Mouse (Mus musculus): ENCODE measurements around the gene Asb16.

The Asb16 gene

DNA sequence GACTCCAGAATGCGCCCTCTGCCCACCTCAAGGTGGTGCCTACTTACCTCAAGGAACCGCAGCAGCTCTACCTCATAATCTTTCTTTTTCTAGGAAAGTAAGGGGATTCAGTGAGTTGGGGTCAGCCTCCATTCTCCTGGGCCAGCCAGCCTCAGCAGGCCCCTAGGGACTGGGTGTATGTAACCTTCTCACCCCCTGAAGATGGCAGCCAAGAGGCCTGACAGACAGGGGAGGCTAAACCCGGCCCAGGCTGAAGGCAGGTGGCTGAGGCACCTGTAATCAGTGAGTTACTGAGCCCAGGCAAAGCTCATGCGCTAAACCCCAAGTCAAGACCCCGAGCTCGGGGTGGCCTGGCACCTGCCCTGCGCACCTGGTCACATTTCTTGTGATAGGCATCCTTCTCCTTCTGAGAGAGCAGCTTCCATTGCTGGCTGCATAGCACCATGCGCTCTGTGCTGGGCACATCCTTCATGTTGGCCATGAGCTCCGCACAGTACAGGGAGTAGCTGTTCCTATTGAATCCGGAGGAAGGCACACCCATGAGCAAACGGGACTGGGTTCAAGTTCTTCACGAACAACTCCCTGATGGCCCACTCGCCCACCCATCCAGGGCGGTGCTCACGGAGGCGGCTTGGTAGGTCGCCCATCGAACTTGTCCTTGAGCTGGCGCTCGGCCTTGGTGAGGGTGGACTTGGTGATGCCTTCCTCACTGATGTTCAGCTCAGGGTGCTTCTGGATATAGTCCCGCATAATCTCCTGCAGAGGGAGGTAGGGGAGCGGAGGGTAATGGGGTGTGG is 41.5 kb downstream of the Asb16 start:
- DNase-seq (ENCODE audit: low read depth, low spot score) = no peak

DNA sequence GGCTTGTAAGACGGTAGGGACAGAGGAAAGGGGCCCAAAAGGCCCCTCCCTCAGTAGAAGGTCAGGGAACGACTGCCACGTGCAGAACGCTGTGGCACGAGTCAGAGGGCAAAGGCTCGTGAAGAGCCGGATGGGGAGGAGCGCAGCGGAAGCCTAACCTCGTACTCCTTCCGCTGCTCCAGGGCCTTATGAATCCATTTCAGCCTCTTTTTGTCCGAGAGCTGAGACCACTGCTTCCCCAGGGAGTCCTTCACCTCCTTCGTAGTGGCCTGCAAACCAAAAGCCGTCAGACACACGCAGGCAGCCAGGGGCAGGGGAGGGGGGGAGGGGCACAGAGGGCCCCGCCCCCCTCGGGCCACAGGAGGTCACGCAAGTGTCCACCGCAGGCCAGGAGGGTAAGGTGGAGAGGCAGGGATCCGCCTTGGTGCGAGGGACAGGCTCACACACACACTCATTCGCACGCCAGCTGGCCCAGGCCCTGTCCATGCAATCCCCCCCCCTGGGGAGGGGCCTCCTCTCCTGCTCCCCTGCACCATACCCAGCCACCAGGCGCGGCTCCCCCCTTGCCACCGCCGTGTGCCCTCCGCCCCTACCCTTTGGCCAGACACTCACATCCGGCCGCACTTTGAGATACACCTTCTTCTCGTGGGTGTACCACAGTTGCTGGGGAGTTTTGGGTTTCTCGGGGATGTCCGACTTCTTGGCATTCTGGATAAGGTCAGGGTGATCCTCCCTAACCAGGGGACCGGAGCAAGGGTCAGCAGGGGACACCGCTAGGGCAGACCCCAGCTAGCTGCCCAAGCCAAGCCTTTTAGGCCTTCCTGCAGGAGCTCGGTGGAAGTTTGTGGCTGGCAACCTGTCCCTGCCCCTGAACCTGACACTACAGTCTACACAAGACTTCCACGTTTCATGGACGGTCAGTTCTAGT is 42.5 kb downstream of the Asb16 start:
- DNase-seq (ENCODE audit: low read depth, low spot score) = peak; percentile 69

DNA sequence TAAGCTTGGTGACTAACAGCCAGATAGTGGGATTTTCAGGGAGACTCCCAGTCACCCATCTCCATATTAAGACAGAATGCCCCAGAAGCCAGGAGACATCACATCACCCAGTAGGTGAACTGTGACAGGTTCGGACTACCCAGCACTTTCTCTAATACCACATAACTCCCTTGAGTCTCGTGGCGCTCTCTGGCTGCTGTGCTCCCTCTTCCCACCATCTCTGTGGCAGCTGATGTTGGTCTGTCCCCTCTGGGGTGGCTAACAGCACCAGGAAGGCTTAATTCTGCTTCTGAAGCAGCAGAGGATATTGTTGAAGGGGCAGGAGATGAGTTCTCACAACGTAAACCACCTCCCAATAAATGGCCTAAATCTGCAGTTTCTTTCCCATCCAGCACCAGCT is 43.4 kb downstream of the Asb16 start:
- no peak for DNase-seq (ENCODE audit: low read depth, low spot score)

DNA sequence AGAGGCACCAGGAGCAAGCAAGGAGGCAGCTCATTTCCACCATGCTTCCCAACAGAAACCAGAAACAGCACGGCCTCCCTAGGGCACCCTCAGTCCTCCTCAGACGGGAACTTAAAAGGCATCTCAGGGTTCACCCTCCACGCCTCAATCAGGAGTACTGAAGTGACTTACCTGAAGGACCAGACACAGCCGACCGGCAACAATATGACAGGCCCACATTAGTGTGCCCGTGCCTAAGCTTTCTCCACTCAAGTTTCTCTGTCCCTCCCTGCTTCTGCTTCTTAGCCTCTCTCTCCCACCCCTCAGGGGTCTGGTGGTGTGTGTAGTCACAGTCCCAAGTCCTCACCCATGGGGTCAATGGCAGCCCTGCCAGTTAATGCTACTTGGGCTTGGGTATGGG is 44.0 kb downstream of the Asb16 start:
- DNase-seq (ENCODE audit: low read depth, low spot score) = no peak

DNA sequence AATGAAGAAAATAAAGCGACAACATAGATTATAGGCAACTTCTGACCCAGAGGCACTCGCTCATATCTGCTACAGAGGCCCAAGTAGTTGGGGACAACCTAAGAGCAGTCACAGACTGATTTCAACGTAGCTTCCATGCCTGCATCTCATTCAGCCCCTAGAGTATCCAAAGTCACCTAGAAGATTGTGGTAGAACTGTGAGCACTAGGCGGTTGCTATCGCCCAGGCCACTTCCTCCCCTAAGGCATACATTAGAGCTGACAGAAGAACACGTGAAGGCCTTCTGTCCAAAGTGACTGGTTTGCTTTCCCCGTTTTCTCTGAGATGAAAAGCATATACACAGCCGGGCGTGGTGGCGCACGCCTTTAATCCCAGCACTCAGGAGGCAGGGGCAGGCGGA is 45.8 kb downstream of the Asb16 start:
- no peak for DNase-seq (ENCODE audit: low read depth, low spot score)

DNA sequence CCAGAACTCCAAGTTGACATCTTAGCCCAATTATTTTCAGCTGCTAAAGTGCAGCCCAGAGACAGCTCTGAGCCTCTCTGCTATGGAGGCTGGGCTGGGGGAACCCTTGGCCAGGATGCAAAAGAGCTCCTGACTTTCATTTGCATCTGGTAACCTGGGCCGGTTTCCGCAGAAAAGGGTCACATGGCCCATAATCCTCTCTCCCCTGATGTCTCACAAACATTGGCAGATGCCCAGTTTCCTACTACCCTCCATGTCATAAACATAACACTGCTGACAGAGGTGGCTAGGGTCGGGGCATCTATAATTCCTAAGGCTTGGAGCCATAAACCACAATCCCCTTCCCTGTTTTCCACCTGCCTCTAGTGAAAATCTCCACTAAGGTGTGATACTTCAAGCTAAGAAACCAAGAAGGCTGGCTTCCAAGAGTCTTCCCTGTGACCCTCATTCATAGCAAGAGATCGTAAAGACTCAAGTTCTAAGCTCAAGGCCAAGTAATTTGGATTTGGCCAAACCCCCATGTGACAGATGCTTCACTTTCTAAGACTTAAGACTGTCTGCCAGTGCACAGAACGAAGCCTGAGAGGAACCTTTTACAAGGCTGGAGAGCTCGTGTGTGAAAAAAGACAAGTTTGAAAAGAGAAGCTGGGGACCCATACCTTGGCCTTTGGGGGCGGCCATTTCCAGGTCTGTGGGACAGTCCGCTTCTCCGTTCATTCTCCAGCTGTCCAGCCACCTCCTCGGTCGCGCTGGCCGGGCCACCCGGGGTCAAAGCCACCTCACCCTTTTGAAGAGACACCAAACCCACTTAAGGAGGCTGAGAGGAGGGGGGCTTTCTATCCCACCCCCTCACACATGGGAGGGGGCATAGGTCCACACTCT is 47.4 kb downstream of the Asb16 start:
- peak; percentile 54 for DNase-seq (ENCODE audit: low read depth, low spot score)

DNA sequence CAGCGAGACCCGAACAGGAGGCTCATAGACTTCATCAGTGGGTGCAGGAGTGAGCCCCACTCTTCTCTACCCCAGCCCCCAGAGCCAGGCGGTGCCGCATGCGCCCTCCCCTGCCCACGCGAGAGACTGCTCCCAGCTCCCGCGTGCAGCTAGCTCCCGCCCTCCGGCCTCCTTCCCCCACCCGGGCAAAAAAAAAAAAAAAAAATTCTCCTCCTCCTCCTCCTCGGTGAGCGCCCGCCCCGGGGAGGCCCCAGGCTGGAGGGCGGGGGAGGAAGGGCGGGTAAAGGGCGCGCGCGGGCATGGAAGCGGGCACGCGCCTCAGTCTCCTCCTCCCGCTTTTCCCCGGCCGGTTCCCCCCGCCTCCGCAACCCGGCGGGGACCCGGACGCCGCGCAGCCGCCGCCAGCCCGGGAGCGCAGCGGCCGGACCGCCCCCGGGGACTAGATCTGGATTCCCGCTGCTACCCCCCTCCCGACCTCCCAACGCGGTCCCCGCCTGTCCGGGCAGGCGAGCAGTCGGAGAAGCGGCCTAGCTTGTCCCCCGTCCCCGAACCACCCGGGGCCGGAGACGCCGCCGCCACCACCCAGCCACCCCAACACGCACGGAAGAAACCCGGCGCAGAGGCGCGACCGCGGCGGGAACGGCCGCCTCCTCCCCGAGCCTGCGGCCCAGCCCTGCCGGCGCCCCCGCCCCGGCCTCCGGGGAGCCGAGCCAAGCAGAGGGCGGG is 48.2 kb downstream of the Asb16 start:
- DNase-seq (ENCODE audit: low read depth, low spot score) = peak; percentile 90

DNA sequence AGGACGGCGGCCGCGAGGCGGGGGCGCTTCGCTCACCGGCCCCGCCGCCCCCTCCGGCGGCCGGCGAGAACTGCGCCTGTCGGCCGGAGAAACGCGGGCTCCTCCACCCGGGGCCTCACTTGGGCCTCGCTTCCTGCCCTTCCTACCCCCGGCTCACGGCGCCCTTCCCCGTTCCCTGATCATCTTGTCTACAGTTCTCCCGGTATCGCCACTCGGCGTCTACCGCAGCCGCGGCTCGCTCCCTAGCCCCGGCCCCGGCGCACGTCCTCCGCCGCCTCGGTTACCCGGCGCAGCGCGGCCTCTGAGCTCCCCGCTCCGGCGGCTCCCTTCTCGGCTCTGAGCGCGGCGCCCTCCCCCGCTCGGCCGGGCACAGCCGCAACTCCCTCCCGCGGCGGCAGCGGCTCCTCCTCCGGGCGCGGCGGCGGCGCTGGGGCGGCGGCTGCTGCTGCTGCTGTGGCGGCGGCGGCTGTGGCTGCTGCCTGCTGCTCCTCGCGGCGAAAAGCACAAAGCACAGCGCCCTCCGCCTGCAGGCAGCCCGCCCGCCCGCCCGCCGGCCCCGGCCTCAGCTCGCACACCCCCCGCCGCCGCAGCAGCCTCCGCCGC is 48.9 kb downstream of the Asb16 start:
- DNase-seq (ENCODE audit: low read depth, low spot score) = peak; percentile 50

DNA sequence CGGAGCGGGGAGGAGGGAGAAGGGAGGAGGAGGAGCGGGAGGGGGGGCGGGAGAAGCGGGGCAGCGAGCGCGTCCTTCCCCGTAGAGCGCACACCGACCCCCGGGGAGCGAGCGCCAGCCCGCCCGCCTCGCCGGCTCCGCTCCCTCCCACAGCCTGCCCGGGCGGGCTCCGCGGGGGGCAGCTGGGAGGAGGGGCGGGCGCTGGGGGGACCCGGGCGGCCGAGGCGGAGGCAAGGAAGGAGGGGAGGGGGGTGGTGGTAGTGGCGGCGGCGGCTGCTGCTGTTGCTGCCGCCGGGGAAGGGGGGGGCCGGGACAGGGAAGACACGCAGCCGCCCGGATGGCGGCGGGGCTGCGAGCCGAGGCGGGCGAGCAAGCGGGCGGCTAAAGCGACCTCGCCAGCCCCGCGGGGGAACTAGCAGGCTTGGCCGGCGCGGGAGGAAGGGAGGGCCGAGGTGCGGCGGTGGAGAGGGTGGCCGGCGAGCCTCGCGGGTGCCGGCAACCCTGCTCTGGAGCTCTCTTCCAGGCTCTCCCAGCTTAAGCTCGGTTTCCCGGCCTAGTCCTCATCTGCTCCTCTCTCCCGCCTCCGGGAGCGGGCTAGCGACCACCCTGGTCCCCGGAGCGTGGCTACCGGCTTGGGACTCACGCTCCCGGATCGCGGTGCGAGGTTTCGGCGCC is 49.5 kb downstream of the Asb16 start:
- DNase-seq (ENCODE audit: low read depth, low spot score) = peak; percentile 65

DNA sequence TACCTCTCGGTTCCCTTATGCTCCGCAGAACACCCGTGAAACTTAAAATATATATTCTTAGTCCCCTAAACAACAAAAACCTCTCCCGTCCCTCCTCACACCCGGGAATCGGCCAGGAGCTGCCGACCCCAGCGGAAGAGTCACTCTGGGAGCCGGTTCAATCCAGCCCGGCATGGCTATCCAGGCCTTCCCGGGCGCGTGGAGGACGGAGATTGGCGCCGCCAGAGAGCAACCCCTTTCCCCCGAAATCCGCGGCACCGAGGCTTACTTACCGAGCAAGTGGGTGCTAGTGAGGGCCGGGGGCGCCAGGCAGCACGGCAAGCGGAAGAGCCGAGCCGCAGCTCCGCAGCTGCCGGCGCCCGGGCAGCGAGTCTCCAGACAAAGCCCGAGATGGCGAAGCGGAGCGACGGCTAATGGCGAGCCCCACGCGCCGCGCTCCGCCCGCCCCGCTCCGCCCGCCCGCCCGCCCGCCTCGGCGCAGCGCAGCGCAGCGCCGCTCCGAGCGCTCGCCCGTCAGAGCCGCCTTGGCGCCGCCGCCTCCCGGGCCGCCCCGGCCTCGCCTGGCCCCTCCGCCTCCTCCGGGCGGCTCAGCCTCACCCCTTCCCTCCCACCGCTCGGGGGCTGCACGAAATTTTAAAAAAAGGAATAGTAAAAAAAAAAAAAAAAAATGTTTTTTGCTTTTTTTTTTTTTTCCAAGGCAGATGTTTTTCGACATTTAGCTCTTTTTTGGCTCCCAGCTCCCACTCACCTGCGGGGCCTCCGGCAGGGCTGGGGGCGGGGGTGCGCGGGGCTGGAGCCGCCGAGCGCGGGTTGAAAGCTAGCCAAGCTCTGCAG is 50.2 kb downstream of the Asb16 start:
- DNase-seq (ENCODE audit: low read depth, low spot score) = peak; percentile 61

DNA sequence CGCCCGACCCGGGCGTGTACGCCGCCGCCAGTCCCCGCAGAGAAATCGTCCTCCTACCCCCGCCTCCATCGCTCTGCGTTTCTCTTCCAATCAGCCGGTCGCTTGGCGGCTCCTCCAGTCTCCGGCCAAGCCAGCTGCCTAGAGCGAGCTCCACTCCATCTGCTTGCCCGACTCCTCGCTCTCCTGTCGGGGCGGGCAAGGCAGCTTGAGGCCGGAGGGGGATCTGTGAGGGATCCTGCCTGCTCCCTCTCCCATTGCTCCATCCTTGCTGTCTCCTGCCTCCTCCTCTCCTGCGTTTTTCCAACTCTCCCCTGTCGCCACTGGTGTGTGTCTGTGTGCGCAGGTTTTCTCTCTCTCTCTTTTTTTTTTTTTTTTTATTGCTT is 50.9 kb downstream of the Asb16 start, which contains the start of gene Ubtf:
TSS of gene Ubtf (minus strand) at position 333 of the 383 bp plus-strand sequence.
- peak; percentile 72 for DNase-seq (ENCODE audit: low read depth, low spot score)

DNA sequence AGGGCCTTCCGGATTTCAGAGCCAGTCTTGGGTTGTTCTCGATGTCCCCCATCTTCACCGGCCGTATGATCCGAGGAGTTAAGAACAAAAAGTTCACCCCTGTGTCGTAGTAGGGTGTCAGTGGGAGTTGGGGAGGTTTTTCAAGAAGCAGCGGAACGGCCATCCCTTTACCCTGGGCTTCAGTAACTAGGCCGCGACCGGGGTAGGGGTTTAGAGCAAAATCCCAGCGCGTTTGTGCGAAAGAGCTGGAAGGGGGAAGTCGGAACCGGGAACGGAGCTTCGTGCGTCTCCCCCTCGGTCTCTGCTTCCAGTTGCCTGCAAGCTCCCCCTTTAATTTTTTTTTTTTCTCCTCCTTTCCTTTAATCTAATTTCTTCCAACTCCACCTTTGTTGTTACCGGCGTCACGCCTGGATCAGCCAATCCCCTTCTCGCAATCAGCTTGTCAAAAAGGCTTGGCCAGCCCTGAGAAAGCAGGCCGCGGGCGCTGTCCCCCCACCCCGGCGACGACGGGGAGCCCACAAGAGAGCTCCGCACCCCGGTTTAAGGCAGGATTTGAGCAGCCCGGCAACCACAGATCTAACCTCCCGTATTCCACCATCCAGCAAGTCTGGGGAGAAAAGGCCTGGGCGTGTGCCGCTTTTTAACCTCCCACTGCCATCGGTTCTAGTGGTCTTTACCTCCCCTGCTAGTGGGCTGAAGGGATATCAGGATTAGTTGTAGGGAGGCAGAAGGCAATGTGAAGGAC is 51.6 kb downstream of the Asb16 start:
- peak; percentile 84 for DNase-seq (ENCODE audit: low read depth, low spot score)

DNA sequence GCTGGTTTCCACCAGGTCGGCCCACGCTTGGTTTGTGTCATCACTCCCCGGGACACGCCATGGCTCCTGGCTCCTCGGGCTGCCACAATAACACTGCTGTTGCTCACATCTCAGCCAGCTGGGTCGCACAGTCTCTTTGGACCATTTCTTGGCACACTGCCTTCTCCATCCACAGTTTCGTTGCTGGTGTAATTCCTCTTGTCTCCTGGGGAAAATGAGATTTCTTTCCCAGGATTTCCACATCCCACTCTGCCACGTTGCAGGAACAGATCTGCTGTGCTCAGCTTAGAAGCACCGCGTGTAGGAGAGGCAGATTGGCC is 52.1 kb downstream of the Asb16 start:
- peak; percentile 68 for DNase-seq (ENCODE audit: low read depth, low spot score)

DNA sequence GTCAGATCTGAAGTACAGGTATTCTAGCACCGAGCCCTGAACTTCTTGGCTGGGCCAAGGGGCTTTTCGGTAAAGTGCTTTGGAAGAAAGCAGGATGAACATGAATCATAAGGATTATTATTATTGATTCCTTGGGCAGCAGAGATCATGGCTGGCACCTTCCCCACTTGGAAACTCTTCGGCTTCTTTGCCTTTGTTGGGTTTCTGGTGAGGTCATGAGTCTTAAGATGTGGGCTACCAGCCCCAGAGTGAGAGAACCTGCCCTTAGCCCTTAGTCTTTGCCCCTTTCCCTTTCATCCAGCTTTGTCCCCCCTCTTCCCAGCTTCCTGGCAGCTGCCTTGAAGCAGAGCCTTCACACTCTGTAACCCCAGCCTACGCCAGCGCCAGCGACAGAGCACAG is 53.4 kb downstream of the Asb16 start:
- no peak for DNase-seq (ENCODE audit: low read depth, low spot score)

DNA sequence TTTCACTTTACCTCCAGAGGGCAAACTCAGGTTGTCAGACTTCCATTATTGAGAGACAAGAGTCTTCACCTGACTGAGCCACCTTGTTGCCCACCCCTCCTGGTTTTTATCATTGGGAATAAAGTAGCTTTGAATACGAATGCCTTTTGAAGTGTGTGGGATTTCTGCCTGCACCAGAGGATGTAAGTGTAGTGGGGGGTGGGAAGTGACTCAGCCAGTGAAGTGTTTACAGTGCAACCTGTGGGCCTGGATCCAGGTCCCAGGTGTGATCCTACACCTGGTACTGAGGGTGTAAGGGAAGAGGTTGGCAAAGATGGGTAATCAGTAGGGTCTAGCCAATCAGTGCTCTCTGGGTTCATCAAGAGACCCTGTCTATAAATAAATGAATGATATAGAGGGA is 55.0 kb downstream of the Asb16 start:
- no peak for DNase-seq (ENCODE audit: low read depth, low spot score)

DNA sequence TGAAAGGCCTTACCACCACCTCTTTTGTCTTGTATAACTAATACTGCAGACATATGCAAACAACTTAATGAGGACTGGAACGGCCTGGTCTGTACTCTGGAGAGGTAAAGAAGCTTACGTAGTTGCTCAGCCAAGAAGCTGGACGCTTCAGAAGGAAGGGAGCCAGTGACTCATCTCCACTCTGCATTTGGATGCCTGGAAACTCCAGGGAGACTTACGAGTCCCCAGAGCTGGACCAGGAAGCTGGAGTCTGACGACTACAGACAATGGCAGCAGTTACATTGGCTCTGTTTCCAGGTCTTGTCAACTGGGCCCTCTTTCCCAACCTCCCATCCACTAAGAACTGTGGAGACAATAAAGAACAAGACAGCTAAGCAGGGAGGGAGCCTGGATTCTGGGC is 58.7 kb downstream of the Asb16 start:
- DNase-seq (ENCODE audit: low read depth, low spot score) = peak; percentile 49

DNA sequence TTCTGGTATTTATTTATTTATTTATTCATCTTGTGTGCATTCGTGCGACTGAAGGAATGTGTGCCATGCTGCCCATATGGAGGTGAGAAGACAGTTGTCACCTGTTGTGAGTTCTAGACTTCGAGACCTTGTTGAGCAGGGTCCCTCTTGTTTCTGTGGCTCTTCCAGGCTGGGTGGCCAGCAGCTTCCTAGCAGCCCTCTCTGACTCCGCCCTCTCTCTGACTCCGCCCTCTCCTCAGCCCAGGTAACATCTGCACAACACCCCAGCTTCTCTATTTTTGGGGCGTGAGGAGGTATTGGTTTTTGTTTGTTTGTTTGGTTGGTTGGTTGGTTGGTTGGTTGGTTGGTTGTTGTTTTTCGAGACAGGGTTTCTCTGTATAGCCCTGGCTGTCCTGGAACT is 59.3 kb downstream of the Asb16 start:
- peak; percentile 61 for DNase-seq (ENCODE audit: low read depth, low spot score)

Measured in R1 (cell line).